Comparison of ENCODE assay signal across 7 mouse cellular contexts in the genomic region with DNA sequence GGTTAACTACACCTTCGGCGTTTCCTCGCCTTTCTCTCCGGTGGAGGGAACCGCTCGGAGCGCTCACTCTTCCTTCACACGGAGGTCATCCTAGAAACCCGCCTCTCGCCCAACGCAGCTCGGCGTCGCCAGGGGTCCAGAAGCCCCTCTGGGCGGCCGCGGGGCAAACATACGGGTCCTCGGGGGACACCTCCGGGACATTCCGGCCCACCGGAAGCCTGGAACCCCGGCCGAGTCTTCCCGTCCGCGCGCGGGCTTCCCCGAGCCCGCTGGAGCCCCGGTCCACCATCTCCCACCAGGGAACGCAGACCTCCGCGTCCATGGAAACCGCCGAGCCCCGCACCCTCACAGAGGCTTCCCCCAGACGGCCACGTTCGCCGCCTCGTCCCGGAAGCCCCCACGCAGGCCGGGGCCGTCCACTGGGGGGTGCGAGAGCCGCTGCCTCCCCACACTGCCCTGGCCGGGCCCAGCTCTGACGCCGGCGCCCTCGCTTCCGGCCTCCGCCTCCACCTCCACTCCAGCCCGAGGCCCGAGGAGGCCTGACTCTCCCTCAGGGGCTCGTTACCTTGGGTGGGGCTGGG. TPM values are rescaled to one million over a fixed set of nuclear protein-coding genes. Genes with fewer than 3 reads are reported as not detected.
A peak's percentile ranks its signal among the peaks of the same experiment; 100 is the strongest.
DNase-seq lines count a peak whose midpoint lies in the region; ATAC-seq lines count a peak whose summit lies in the region.

No protein-coding gene starts in this region.

- H3K4me1 ChIP-seq in brown adipose tissue, adult 24 weeks (ENCODE audit: control insufficient read depth, insufficient read depth, insufficient read length, low read length), result peaks cover 3% of the 10 kb centered on the region; the same call in 1 of the 2 replicates
- peaks cover 14% of the 10 kb centered on the region for H3K4me1 ChIP-seq in forebrain, embryonic 16.5 days (replicated peaks; ENCODE audit: control insufficient read depth, insufficient read depth, low read length)
- H3K4me1 ChIP-seq in liver, embryonic 11.5 days (replicated peaks; ENCODE audit: control insufficient read depth, insufficient read depth, low read length), result peaks cover 23% of the 10 kb centered on the region
- peaks cover 35% of the 10 kb centered on the region for H3K4me1 ChIP-seq in neural tube, embryonic 13.5 days (replicated peaks)

- ATAC-seq in forebrain, embryonic 16.5 days, result peak; percentile 87
- ATAC-seq in liver, embryonic 11.5 days (replicated peaks; ENCODE audit: low FRiP score), result peak; percentile 82
- peak; percentile 93 for ATAC-seq in neural tube, embryonic 13.5 days (ENCODE audit: low read depth)

- H3K36me3 ChIP-seq in forebrain, embryonic 16.5 days (ENCODE audit: control insufficient read depth, insufficient read depth), result peaks cover 8% of the 10 kb centered on the region
- H3K36me3 ChIP-seq in liver, embryonic 11.5 days (ENCODE audit: control insufficient read depth, insufficient read depth, low read length), result peaks cover 18% of the 10 kb centered on the region
- peaks cover 29% of the 10 kb centered on the region for H3K36me3 ChIP-seq in neural tube, embryonic 13.5 days

- peak overlapping the region; percentile 95 for H3K4me3 ChIP-seq in brown adipose tissue, adult 24 weeks (ENCODE audit: insufficient read depth, low read depth, low read length)
- peak overlapping the region; percentile 95 for H3K4me3 ChIP-seq in forebrain, embryonic 16.5 days (replicated peaks; ENCODE audit: low read length)
- peak overlapping the region; percentile 99 for H3K4me3 ChIP-seq in liver, embryonic 11.5 days (ENCODE audit: low read depth, low read length)
- peak overlapping the region; percentile 96 for H3K4me3 ChIP-seq in neural tube, embryonic 13.5 days

- H3K4me2 ChIP-seq in forebrain, embryonic 16.5 days (ENCODE audit: low read length), result peak overlapping the region; percentile 86
- H3K4me2 ChIP-seq in liver, embryonic 11.5 days, result peak overlapping the region; percentile 58
- H3K4me2 ChIP-seq in neural tube, embryonic 13.5 days, result peak overlapping the region; percentile 80

- H3K27ac ChIP-seq in brown adipose tissue, adult 24 weeks (replicated peaks; ENCODE audit: low read depth, low read length), result peak overlapping the region; percentile 85
- H3K27ac ChIP-seq in forebrain, embryonic 16.5 days (ENCODE audit: low read length), result peak overlapping the region; percentile 96
- H3K27ac ChIP-seq in liver, embryonic 11.5 days (ENCODE audit: low read depth, low read length), result peak overlapping the region; percentile 96
- peak overlapping the region; percentile 96 for H3K27ac ChIP-seq in neural tube, embryonic 13.5 days (replicated peaks)

- H3K9me3 ChIP-seq in forebrain, embryonic 16.5 days (ENCODE audit: control insufficient read depth, low read length), result no peaks in the 10 kb centered on the region
- H3K9me3 ChIP-seq in liver, embryonic 11.5 days (ENCODE audit: control insufficient read depth, low read length), result no peaks in the 10 kb centered on the region
- no peaks in the 10 kb centered on the region for H3K9me3 ChIP-seq in neural tube, embryonic 13.5 days

- no peaks in the 10 kb centered on the region for H3K27me3 ChIP-seq in forebrain, embryonic 16.5 days (replicated peaks; ENCODE audit: control insufficient read depth, insufficient read depth, low read length)
- H3K27me3 ChIP-seq in liver, embryonic 11.5 days (replicated peaks; ENCODE audit: control insufficient read depth, insufficient read depth, low read length), result no peaks in the 10 kb centered on the region
- H3K27me3 ChIP-seq in neural tube, embryonic 13.5 days, result no peaks in the 10 kb centered on the region

- under 1% methylated on average over 59 of the region's 59 CpGs for WGBS in forebrain, embryonic 16.5 days
- 1% methylated on average over 59 of the region's 59 CpGs for WGBS in liver, embryonic 11.5 days
- under 1% methylated on average over 55 of the region's 59 CpGs for WGBS in neural tube, embryonic 13.5 days

- DNase-seq in retina, embryonic 14.5 days (ENCODE audit: low spot score), result peak; percentile 63
- no peak for DNase-seq in retina, postnatal 1 day
- no peak for DNase-seq in liver, embryonic 11.5 days (ENCODE audit: low spot score)
- no peak for DNase-seq in gastrocnemius, adult 8-10 months (ENCODE audit: low spot score in 2 of 2)

- peak overlapping the region; percentile 93 for H3K9ac ChIP-seq in forebrain, embryonic 16.5 days (replicated peaks; ENCODE audit: low read depth, low read length)
- H3K9ac ChIP-seq in liver, embryonic 11.5 days (ENCODE audit: low read depth, low read length), result peak overlapping the region; percentile 99
- peak overlapping the region; percentile 94 for H3K9ac ChIP-seq in neural tube, embryonic 13.5 days

RNA-seq across cellular contexts. Expression of a gene that starts 0.4 kb away (rescaled TPM):
- 21.5 and 23.8 TPM in 2 replicates for polyA plus RNA-seq in brown adipose tissue, adult 24 weeks (2012; ENCODE audit: insufficient read depth, insufficient read length, missing spikeins)
- polyA plus RNA-seq in forebrain, embryonic 16.5 days (2015; fragmentation: Nextera tagmentation; extraction: Ambion mirVana), result 33.2 and 39.6 TPM in 2 replicates
- 53.8 and 54.2 TPM in 2 replicates for polyA plus RNA-seq in liver, embryonic 11.5 days (2014; fragmentation: Nextera tagmentation; extraction: Ambion mirVana)
- 37.5 and 55.4 TPM in 2 replicates for polyA plus RNA-seq in neural tube, embryonic 13.5 days (2015; fragmentation: Nextera tagmentation; extraction: Ambion mirVana)
- 10 to 100 TPM; 27.4 to 32.4 (median 29.6) TPM for total RNA-seq in gastrocnemius, adult 8-10 months (2022)

RNA-seq across cellular contexts. Expression of a gene that starts 18.4 kb away (rescaled TPM):
- not detected in 2 replicates for polyA plus RNA-seq in brown adipose tissue, adult 24 weeks (2012; ENCODE audit: insufficient read depth, insufficient read length, missing spikeins)
- polyA plus RNA-seq in forebrain, embryonic 16.5 days (2015; fragmentation: Nextera tagmentation; extraction: Ambion mirVana), result not detected in 2 replicates
- 3.3 TPM in 1 of 2 replicates, not detected in the other for polyA plus RNA-seq in liver, embryonic 11.5 days (2014; fragmentation: Nextera tagmentation; extraction: Ambion mirVana)
- polyA plus RNA-seq in neural tube, embryonic 13.5 days (2015; fragmentation: Nextera tagmentation; extraction: Ambion mirVana), result not detected in 2 replicates
- not detected for total RNA-seq in gastrocnemius, adult 8-10 months (2022)
